Mouse (Mus musculus) neural tube, embryonic 12.5 days (tissue): ENCODE results near the gene Hspa2. TPM values are rescaled to one million over a fixed set of nuclear protein-coding genes. Genes with fewer than 3 reads are reported as not detected.
A peak's percentile ranks its signal among the peaks of the same experiment; 100 is the strongest.
"Not testable (repeated sequence)": the region's sequence is repeated elsewhere in the genome, so short reads cannot be mapped to it uniquely, and the experiment has no call there.

ENCODE experiments used
- ATAC-seq: fragments of 200-750 bp; cut with Nextera tagmentation; 2 replicates; pipeline ENCODE4 v1.8.0; 2017; ENCODE audit warnings: low read depth, mild to moderate bottlenecking, moderate TSS enrichment, moderate library complexity; ENCODE audit not compliant: low FRiP score
- H3K27ac ChIP-seq: fragments of 300-500 bp; sonication (generic); 2 replicates; pipeline ENCODE4 v1.5.1; 2016
- H3K27me3 ChIP-seq: fragments of 300-500 bp; sonication (generic); replicated peaks from 2 replicates; pipeline ENCODE4 v1.6.1; 2016; ENCODE audit warnings: mild to moderate bottlenecking
- H3K36me3 ChIP-seq: fragments of 300-500 bp; sonication (generic); 2 replicates; pipeline ENCODE4 v1.6.1; 2016; ENCODE audit warnings: mild to moderate bottlenecking
- H3K4me1 ChIP-seq: fragments of 300-500 bp; sonication (generic); 2 replicates; pipeline ENCODE4 v1.6.1; 2016
- H3K4me2 ChIP-seq: fragments of 300-500 bp; sonication (generic); replicated peaks from 2 replicates; pipeline ENCODE4 v1.6.1; 2016; ENCODE audit warnings: mild to moderate bottlenecking
- H3K4me3 ChIP-seq: fragments of 300-500 bp; sonication (generic); 2 replicates; pipeline ENCODE4 v1.5.1; 2016
- H3K9ac ChIP-seq: fragments of 300-500 bp; sonication (generic); 2 replicates; pipeline ENCODE4 v1.6.1; 2016; ENCODE audit warnings: mild to moderate bottlenecking
- H3K9me3 ChIP-seq: fragments of 300-500 bp; sonication (generic); 2 replicates; pipeline ENCODE4 v1.6.1; 2016; ENCODE audit warnings: mild to moderate bottlenecking
- WGBS: fragments of 180-500 bp; shearing (Covaris S2); methylation state at CpG from one replicate; pipeline ENCODE4 v1.1.7; 2016; 5-methylcytosine and 5-hydroxymethylcytosine counted together
- polyA plus RNA-seq: library from polyadenylated mRNA; unstranded; fragments of >200 nt; fragmentation: Nextera tagmentation; extraction: Ambion mirVana; gene quantifications from 2 replicates; pipeline ENCODE4 v1.2.1, GENCODE M21; 2016

Hspa2 gene
- polyA plus RNA-seq, 1 experiment from 2014 or later: 5.2 TPM

DNA sequence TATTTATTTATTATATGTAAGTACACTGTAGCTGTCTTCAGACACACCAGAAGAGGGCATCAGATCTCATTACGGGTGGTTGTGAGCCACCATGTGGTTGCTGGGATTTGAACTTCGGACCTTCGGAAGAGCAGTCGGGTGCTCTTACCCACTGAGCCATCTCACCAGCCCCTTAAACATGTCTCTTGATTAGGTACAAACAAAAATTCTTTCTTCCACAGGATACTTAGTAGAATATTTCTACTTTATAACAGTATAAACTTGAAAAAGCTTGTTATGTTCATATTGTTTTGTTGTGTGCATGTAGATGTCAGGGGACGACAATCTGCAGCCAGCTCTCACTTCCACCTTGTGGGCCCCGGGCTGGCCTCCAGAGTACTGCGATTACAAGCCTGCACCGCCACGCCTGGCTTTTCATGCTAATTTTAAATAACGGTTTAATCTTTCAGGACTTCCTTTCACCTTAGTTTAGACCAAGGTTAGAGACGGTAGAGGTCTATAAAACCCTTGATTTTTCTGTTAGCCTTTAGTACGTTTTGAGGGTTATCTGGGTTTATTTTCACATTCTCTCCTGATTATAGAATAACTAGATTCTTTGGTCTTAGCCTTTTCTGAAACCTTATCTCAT lies 11.5 kb downstream of the Hspa2 start:
- Histone ChIP-seq H3K9me3 (no peaks in the 10 kb centered on the region), H3K36me3 (no peaks in the 10 kb centered on the region), H3K4me1 (peaks cover 7% of the 10 kb centered on the region), H3K4me3 (no peak overlapping the region), H3K27me3 (peaks cover 19% of the 10 kb centered on the region; the same call in 1 of the 2 replicates), H3K4me2 (no peak overlapping the region), H3K27ac (no peak overlapping the region), H3K9ac (no peak overlapping the region)
- no peak for ATAC-seq
- WGBS: 91% methylated on average over 12 of the region's 12 CpGs

DNA sequence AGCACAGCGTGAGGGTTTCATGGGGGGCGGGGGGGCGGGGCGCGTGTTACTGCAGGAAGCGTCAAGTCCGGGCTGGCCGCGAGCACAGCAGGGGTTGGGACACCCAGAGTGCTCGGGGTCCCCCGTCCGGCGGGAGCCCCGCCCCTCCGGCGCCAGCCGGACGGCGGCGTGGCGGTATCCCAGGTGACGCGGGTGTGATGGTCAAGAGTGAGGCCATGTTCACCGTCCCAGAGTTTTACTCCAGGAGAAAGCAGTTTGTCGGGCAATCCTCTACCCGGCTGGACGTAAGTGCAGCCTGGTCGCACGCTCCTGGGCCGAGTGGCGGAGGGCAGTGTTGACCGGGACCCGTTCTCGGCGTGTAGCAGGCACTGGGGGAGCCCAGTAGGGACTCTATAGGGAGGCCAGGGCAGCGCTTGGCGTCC lies 13.5 kb downstream of the Hspa2 start, which contains the start of gene Ppp1r36:
Gene Ppp1r36, plus strand, starts transcription at position 106 of the 422 bp plus-strand sequence.
- H3K9ac ChIP-seq: 0 out of 2 replicates have a peak within 1 kb of the TSS, but pooled peaks have one; percentile 29
- WGBS: 2% methylated on average over 37 of the region's 37 CpGs
- peaks cover 19% of the 10 kb centered on the region; the same call in 1 of the 2 replicates for H3K27me3 ChIP-seq
- H3K36me3 ChIP-seq: no peaks in the 10 kb centered on the region
- H3K4me3 ChIP-seq: peak within 1 kb of the TSS; percentile 42
- H3K9me3 ChIP-seq: no peaks in the 10 kb centered on the region
- 0 out of 2 replicates have a peak, but pooled peaks have one; percentile 21 for ATAC-seq
- no peak within 1 kb of the TSS for H3K27ac ChIP-seq
- H3K4me2 ChIP-seq: peak within 1 kb of the TSS; percentile 86
- peaks cover 7% of the 10 kb centered on the region for H3K4me1 ChIP-seq

DNA sequence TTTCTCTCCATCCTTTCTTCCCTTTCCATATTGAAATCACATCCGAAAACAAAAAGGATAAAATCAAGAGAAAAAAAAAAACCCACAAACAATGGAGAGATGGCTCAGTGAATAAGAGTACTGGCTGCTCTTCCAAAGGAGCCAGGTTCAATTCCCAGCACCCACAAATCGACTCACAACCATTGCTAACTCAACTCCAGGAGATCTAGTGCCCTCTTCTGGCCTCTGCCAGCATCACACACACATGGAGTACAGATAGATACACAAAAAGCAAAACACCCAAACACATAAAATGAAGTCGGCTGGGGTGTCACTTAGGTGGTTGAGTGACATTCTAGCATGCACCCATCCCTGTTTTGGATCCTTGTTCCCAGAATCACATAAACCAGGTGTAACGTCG lies 14.4 kb downstream of the Hspa2 start:
- Histone ChIP-seq H3K36me3 (no peaks in the 10 kb centered on the region), H3K27ac (no peak overlapping the region), H3K4me2 (no peak overlapping the region), H3K4me1 (peaks cover 7% of the 10 kb centered on the region), H3K9me3 (no peaks in the 10 kb centered on the region), H3K27me3 (peaks cover 19% of the 10 kb centered on the region; the same call in 1 of the 2 replicates), H3K9ac (no peak overlapping the region), H3K4me3 (no peak overlapping the region)
- WGBS: 91% methylated on average over 5 of the region's 5 CpGs
- ATAC-seq: no peak

DNA sequence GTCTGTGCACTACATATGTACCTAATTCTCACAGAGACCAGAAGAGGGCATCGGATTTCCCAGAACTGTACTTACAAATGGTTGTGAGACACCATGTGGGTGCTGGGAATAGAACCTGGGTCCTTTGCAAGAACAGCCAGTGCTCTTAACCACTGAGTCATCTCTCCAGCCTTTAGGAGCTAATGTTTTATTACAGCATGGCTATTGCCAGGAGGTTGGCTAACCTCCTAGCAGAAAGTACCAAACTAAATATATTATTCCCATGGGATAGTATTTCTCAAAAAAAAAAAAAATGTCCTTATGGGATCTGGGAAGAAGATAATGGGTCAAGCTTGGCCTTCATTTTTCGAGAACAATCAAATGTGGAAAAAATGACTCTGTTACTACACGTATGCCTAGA lies 21.3 kb downstream of the Hspa2 start:
- no peak for ATAC-seq
- H3K27ac ChIP-seq: no peak overlapping the region

DNA sequence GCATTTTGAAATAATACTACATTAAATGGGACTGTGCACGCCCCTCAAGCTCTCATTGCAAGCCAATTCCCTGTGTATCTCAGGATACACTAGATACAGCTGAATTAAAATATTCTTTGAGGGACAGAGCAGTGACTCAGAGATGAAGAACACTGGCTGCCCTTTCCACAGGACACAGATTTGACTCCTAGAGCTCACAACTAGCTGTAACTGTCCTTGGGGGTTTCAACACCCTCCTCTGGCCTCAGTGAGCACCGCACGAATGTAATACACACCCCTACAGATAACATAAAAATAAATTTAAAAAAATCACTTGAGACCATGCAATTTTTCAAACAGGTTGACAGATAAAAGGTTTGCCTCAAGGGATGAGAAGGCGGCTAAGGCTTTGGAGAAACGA lies 23.6 kb downstream of the Hspa2 start:
- 59% methylated on average over 5 of the region's 5 CpGs for WGBS
- no peak for ATAC-seq
- Histone ChIP-seq H3K27ac (no peak overlapping the region), H3K27me3 (no peaks in the 10 kb centered on the region), H3K4me1 (no peaks in the 10 kb centered on the region), H3K9ac (no peak overlapping the region), H3K9me3 (no peaks in the 10 kb centered on the region), H3K4me3 (no peak overlapping the region), H3K36me3 (no peaks in the 10 kb centered on the region), H3K4me2 (no peak overlapping the region)

More for the DNA sequence above, 21.3 kb downstream of the Hspa2 start:
- Histone ChIP-seq H3K27me3 (no peaks in the 10 kb centered on the region), H3K9ac (no peak overlapping the region), H3K4me2 (no peak overlapping the region), H3K4me3 (no peak overlapping the region), H3K4me1 (no peaks in the 10 kb centered on the region), H3K9me3 (no peaks in the 10 kb centered on the region), H3K36me3 (no peaks in the 10 kb centered on the region)
- 91% methylated on average over 3 of the region's 3 CpGs for WGBS

DNA sequence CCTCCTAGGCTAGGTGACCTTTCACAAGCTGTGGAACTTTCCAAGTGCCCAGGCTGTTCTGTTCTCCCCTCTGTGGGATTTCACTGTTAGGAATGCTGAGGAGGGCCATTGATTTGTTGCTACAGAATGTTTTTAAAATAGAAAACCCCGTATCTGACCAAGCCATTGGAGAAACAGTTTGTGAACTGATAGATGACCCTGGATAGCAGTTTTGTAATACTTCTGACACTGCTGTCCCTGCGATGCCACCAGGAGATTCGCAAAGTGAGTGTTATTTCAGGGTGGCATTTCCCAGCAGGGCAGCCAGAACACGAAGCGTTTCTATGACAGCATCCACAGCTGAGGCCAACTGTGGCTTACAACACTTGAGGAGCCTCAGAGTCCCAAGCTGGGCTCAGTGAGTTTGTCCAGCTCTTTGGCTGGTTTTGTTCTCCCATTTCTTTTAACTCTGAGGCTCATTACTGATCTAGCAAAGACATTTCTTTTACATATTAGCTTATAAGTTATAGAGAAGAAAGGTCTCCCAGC lies 27.0 kb downstream of the Hspa2 start:
- Histone ChIP-seq H3K4me2 (no peak overlapping the region), H3K9ac (no peak overlapping the region), H3K4me3 (no peak overlapping the region), H3K9me3 (no peaks in the 10 kb centered on the region), H3K4me1 (peaks cover 7% of the 10 kb centered on the region), H3K27ac (no peak overlapping the region), H3K27me3 (peaks cover 11% of the 10 kb centered on the region), H3K36me3 (no peaks in the 10 kb centered on the region)
- no peak for ATAC-seq
- 60% methylated on average over 5 of the region's 5 CpGs for WGBS

DNA sequence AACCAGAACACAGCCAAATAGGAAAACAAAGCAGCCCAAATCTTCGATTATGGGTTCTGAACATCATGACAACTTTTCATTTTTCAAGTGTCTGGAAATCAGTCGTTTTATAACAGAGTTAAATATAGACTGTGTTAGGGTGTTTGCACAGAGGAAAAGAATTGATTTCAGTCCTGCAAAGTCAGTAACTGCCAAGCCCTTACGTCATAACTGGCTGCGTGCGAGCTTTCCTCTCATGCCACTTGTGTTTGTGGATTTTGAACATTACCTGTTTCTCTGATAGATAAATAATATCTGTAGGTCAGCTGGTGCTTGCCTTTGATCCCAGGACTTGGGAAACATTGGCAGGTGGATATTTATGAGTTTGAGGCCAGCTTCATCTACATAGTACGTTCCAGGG lies 27.5 kb downstream of the Hspa2 start:
- Histone ChIP-seq H3K9ac (no peak overlapping the region), H3K4me3 (no peak overlapping the region), H3K4me1 (peaks cover 7% of the 10 kb centered on the region), H3K27me3 (peaks cover 11% of the 10 kb centered on the region), H3K27ac (no peak overlapping the region), H3K36me3 (no peaks in the 10 kb centered on the region), H3K9me3 (no peaks in the 10 kb centered on the region), H3K4me2 (no peak overlapping the region)
- WGBS: 90% methylated on average over 6 of the region's 6 CpGs
- no peak for ATAC-seq

DNA sequence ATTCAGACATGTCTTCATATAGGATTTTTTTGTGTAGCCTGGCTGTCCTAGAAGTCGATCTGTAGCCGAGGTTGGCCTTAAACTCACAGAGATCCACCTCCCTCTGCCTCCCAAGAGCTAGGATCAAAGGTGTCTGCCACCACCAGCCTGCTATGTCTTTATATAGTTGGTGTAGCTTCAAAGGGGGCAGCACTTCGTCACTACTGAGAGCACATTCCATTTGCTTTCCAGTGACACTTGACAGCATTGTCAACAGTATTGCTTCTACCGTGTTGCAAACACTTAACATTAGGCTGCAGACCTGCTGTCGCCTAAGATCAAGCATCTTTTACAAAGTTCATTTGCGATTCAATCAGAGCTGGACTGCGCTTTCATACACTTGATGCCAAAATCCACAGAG lies 30.1 kb downstream of the Hspa2 start:
- no peak overlapping the region for H3K4me3 ChIP-seq
- peaks cover 7% of the 10 kb centered on the region for H3K4me1 ChIP-seq
- no peak overlapping the region for H3K27ac ChIP-seq
- ATAC-seq: no peak
- peaks cover 11% of the 10 kb centered on the region for H3K27me3 ChIP-seq
- H3K9me3 ChIP-seq: no peaks in the 10 kb centered on the region
- H3K9ac ChIP-seq: no peak overlapping the region
- H3K4me2 ChIP-seq: no peak overlapping the region
- H3K36me3 ChIP-seq: no peaks in the 10 kb centered on the region
- WGBS: 38% methylated on average over 7 of the region's 7 CpGs

DNA sequence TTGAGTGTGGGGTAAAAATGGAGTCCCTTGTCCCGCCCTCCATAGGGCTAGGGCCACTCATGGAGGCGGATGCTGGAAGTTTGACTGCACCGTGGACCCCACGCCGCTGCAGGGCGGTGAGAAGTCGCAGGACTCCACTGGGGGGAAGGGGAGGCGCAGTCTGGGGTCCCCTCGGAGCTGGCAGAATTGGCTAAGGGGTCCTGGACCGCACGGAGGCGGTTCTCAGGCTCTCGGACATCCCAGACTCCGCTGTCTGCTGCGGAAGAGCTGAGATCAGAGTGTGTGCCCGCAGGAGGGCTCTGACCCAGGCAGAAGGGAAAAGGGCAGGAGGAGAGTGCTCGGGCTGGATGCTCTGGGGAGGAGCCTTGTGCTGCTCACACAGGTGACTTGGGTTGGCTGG lies 31.1 kb downstream of the Hspa2 start:
- Histone ChIP-seq H3K27ac (no peak overlapping the region), H3K4me3 (peak overlapping the region; percentile 22; the same call in 1 of the 2 replicates), H3K4me2 (peak overlapping the region; percentile 57), H3K4me1 (peaks cover 7% of the 10 kb centered on the region), H3K27me3 (peaks cover 11% of the 10 kb centered on the region), H3K9me3 (no peaks in the 10 kb centered on the region), H3K36me3 (no peaks in the 10 kb centered on the region), H3K9ac (no peak overlapping the region)
- ATAC-seq: no peak
- 4% methylated on average over 17 of the region's 17 CpGs for WGBS

DNA sequence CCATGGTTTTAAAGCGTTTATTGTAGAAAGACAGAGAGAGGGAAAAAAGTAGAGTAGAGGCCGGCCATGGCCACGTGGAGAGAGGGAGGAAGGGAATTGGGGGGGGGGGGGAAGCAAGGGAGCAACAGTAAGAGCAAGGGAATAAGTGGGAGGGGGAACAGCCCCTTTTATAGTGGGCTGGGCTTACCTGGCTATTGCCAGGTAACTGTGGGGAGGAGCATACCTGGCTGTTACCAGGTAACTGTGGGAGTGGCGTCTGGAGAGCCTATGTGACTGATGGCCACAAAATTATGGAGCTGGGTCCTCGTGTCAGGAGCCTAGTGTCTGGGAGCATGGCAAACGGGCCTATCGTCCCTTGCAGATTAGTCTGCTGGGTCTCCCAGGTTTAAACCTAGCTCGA lies 31.6 kb downstream of the Hspa2 start:
- no peak overlapping the region for H3K9ac ChIP-seq
- no peaks in the 10 kb centered on the region for H3K36me3 ChIP-seq
- no peak for ATAC-seq
- no peak overlapping the region; the same call in 1 of the 2 replicates for H3K4me3 ChIP-seq
- WGBS: 50% methylated on average over 8 of the region's 8 CpGs
- H3K27ac ChIP-seq: no peak overlapping the region
- H3K4me2 ChIP-seq: peak overlapping the region; percentile 57
- H3K27me3 ChIP-seq: peaks cover 11% of the 10 kb centered on the region
- H3K4me1 ChIP-seq: peaks cover 7% of the 10 kb centered on the region
- H3K9me3 ChIP-seq: no peaks in the 10 kb centered on the region

DNA sequence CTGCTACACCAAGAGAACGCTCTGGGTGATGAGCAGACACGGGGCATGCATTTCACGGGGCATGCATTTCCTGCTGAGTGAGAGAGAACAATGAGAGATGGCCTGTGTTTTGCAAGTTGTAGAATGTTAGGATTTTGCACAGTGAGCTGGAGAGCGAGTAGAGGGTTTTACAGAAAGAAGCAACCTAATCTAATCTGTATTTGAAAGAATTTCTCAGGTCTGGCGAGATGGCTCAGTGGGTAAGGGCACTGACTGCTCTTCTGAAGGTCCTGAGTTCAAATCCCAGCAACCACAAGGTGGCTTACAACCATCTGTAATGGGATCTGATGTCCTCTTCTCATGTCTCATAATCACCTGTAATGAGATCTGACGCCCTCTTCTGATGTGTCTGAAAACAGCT lies 39.5 kb downstream of the Hspa2 start:
- H3K27me3 ChIP-seq, H3K9me3 ChIP-seq, ATAC-seq, H3K4me3 ChIP-seq, H3K9ac ChIP-seq, H3K27ac ChIP-seq, H3K4me1 ChIP-seq, H3K4me2 ChIP-seq, H3K36me3 ChIP-seq: not testable (repeated sequence)
- WGBS: 82% methylated on average over 6 of the region's 6 CpGs

DNA sequence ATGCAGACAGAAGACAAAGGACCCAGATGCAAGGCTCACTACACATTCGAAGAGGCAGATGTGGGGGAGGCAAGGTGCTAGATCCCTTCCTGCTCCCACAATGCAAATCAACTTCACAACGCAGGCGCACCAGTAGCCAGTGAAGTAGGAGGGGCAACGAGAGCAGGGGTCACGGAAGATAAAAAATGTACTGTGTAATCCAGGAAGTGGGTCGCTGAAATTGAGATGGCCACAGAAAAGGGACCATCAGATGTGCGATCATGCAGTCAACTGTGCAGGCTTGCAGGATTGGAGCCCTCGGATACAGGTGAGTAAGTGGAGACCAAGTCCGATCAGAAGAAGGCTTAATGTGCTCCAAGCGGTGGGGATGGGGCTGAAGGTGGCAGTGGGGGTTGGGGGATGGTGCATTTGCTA lies 40.4 kb downstream of the Hspa2 start:
- Histone ChIP-seq H3K4me1 (no peaks in the 10 kb centered on the region), H3K9me3 (no peaks in the 10 kb centered on the region), H3K4me3 (no peak overlapping the region), H3K27ac (no peak overlapping the region), H3K27me3 (no peaks in the 10 kb centered on the region), H3K4me2 (no peak overlapping the region), H3K36me3 (no peaks in the 10 kb centered on the region), H3K9ac (no peak overlapping the region)
- WGBS: 68% methylated on average over 10 of the region's 10 CpGs
- ATAC-seq: no peak

DNA sequence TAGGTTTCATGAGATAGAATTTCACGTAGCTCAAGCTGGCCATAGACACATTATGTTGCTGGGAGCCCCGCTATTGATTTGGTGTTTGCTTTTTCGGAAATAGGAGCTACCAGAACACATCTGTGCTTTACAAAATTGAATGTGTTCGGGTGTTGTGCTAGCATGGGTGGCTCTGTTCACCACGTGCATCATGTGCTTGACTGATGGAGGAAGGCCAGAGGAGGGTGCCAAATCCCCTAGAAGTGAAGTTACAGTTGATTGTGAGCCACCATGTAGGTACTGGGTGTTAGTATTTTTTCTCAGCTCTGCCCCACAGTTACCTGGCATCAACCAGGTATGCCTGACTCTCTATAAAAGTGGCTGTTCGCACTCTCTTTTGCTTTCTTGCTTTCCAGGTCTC lies 40.9 kb downstream of the Hspa2 start:
- no peaks in the 10 kb centered on the region for H3K36me3 ChIP-seq
- WGBS: 82% methylated on average over 6 of the region's 6 CpGs
- no peaks in the 10 kb centered on the region for H3K4me1 ChIP-seq
- H3K4me2 ChIP-seq: no peak overlapping the region
- no peak overlapping the region for H3K4me3 ChIP-seq
- no peaks in the 10 kb centered on the region for H3K27me3 ChIP-seq
- H3K27ac ChIP-seq: no peak overlapping the region
- no peak overlapping the region for H3K9ac ChIP-seq
- ATAC-seq: no peak
- H3K9me3 ChIP-seq: no peaks in the 10 kb centered on the region
